Mouse (Mus musculus) intestine, postnatal 0 days (tissue): ENCODE measurements at regions not wholly inside any gene's neighbourhood (a gene's known extent, or its start where the extent isn't known, plus 50 kb on each side); places are given as distances from the start of the nearest gene placed in this dataset.

Experiments
- ATAC-seq: fragments of 200-750 bp; cut with Nextera tagmentation; 2 replicates; pipeline ENCODE4 v1.8.0; 2017; ENCODE audit warnings: mild to moderate bottlenecking, moderate TSS enrichment, moderate library complexity
- H3K27ac ChIP-seq: fragments of 300-500 bp; sonication (generic); 2 replicates; pipeline ENCODE4 v1.5.1; 2014; ENCODE audit warnings: mild to moderate bottlenecking, low read depth, low read length, moderate library complexity
- H3K27me3 ChIP-seq: fragments of 300-500 bp; sonication (generic); replicated peaks from 2 replicates; pipeline ENCODE4 v1.6.1; 2014; ENCODE audit warnings: low read length, mixed read lengths; ENCODE audit not compliant: control insufficient read depth, insufficient read depth
- H3K36me3 ChIP-seq: fragments of 300-500 bp; sonication (generic); 2 replicates; pipeline ENCODE4 v1.6.1; 2014; ENCODE audit warnings: mild to moderate bottlenecking, moderate library complexity; ENCODE audit not compliant: control insufficient read depth, insufficient read depth
- H3K4me1 ChIP-seq: fragments of 300-500 bp; sonication (generic); replicated peaks from 2 replicates; pipeline ENCODE4 v1.6.1; 2014; ENCODE audit warnings: antibody characterized with exemption, low read length, mixed read lengths; ENCODE audit not compliant: control insufficient read depth, insufficient read depth
- H3K4me2 ChIP-seq: fragments of 300-500 bp; sonication (generic); replicated peaks from 2 replicates; pipeline ENCODE4 v1.6.1; 2014; ENCODE audit warnings: low read depth, mild to moderate bottlenecking, moderate library complexity
- H3K4me3 ChIP-seq: fragments of 300-500 bp; sonication (generic); 2 replicates; pipeline ENCODE4 v1.5.1; 2014; ENCODE audit warnings: low read depth, low read length
- H3K9ac ChIP-seq: fragments of 300-500 bp; sonication (generic); 2 replicates; pipeline ENCODE4 v1.6.1; 2014; ENCODE audit warnings: mild to moderate bottlenecking, low read depth, low read length
- H3K9me3 ChIP-seq: fragments of 300-500 bp; sonication (generic); 2 replicates; pipeline ENCODE4 v1.6.1; 2016; ENCODE audit warnings: mixed run types; ENCODE audit not compliant: control insufficient read depth
- CTCF ChIP-seq: sonication (generic); IDR thresholded peaks from 2 replicates; pipeline ENCODE4 v1.5.1; 2016; ENCODE audit warnings: low read depth, mild to moderate bottlenecking, control low read depth, antibody characterized with exemption, moderate library complexity
- WGBS: fragments of 180-500 bp; shearing (Covaris S2); extraction: QIAGEN DNeasy Blood & Tissue Kit; methylation state at CpG from one replicate; pipeline ENCODE4 v1.1.7; 2014; 5-methylcytosine and 5-hydroxymethylcytosine counted together

GRCm38 (mm10) chr11:31814616-31815015 lies 57.4 kb upstream of the Cpeb4 start:
- H3K4me3 ChIP-seq = no peak overlapping the region
- no peaks in the 10 kb centered on the region for H3K27me3 ChIP-seq
- TF ChIP-seq CTCF = no peak
- no peak overlapping the region for H3K27ac ChIP-seq
- 78% methylated on average over 4 of the region's 4 CpGs for WGBS
- H3K4me2 ChIP-seq = no peak overlapping the region
- no peak overlapping the region for H3K9ac ChIP-seq
- 0 out of 2 replicates have a peak, but pooled peaks cover 3% of the 10 kb centered on the region for H3K4me1 ChIP-seq
- no peaks in the 10 kb centered on the region for H3K9me3 ChIP-seq
- ATAC-seq = no peak
- no peaks in the 10 kb centered on the region for H3K36me3 ChIP-seq

- H3K9ac ChIP-seq = no peak overlapping the region
- no peak overlapping the region for H3K27ac ChIP-seq
- no peak overlapping the region for H3K4me3 ChIP-seq
- no peaks in the 10 kb centered on the region for H3K27me3 ChIP-seq
- H3K9me3 ChIP-seq = no peaks in the 10 kb centered on the region
- TF ChIP-seq CTCF = no peak
- 0 out of 2 replicates have a peak, but pooled peaks cover 3% of the 10 kb centered on the region for H3K4me1 ChIP-seq
- ATAC-seq = no peak
- H3K36me3 ChIP-seq = no peaks in the 10 kb centered on the region
- 79% methylated on average over 12 of the region's 12 CpGs for WGBS
- no peak overlapping the region for H3K4me2 ChIP-seq
Observed at GRCm38 (mm10) chr11:31815855-31816488, 56.0 kb upstream of the Cpeb4 start.

GRCm38 (mm10) chr11:31818032-31818431 lies 54.0 kb upstream of the Cpeb4 start:
- Histone ChIP-seq H3K4me3 (no peak overlapping the region), H3K36me3 (no peaks in the 10 kb centered on the region), H3K4me1 (0 out of 2 replicates have a peak, but pooled peaks cover 6% of the 10 kb centered on the region), H3K9me3 (no peaks in the 10 kb centered on the region), H3K9ac (no peak overlapping the region), H3K27ac (no peak overlapping the region), H3K27me3 (no peaks in the 10 kb centered on the region), H3K4me2 (no peak overlapping the region)
- no peak for TF ChIP-seq CTCF
- ATAC-seq = no peak
- WGBS = 72% methylated on average over 7 of the region's 7 CpGs

DNA sequence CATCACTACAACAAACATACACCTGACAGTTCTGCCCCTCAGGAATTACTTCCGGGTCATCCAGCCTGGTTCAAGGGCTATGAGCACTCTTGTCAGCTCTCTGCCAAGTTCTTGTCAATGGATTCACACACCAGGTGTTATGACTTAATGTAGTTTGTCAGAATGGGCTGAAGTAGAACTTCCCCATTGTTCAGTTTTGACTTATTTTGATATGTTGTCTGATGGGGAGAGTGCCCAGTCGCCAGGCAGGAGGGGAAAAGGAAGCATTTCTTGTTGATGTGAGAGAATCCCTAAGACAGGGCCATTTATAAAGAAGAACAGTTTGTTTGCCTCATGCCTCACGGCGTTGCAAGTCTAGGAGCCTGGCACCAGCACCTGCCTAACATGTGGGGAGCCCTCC lies 52.0 kb upstream of the Cpeb4 start:
- Histone ChIP-seq H3K9ac (no peak overlapping the region), H3K4me1 (0 out of 2 replicates have a peak, but pooled peaks cover 15% of the 10 kb centered on the region), H3K27me3 (no peaks in the 10 kb centered on the region), H3K4me2 (no peak overlapping the region), H3K4me3 (no peak overlapping the region), H3K27ac (no peak overlapping the region), H3K36me3 (no peaks in the 10 kb centered on the region), H3K9me3 (no peaks in the 10 kb centered on the region)
- 75% methylated on average over 4 of the region's 4 CpGs for WGBS
- no peak for ATAC-seq
- TF ChIP-seq CTCF = no peak

GRCm38 (mm10) chr11:31821479-31822411 lies 50.3 kb upstream of the Cpeb4 start:
- 36% methylated on average over 12 of the region's 12 CpGs for WGBS
- TF ChIP-seq CTCF = no peak
- Histone ChIP-seq H3K27ac (peak overlapping the region; percentile 62), H3K9ac (no peak overlapping the region), H3K4me1 (0 out of 2 replicates have a peak, but pooled peaks cover 20% of the 10 kb centered on the region), H3K9me3 (no peaks in the 10 kb centered on the region), H3K27me3 (no peaks in the 10 kb centered on the region), H3K4me3 (no peak overlapping the region), H3K36me3 (no peaks in the 10 kb centered on the region), H3K4me2 (no peak overlapping the region)
- ATAC-seq = peak; percentile 58
